Mouse (Mus musculus) liver, embryonic 14.5 days (tissue): Measurements from ENCODE around the gene Fzd9. TPM values are rescaled to one million over a fixed set of nuclear protein-coding genes. Genes with fewer than 3 reads are reported as not detected.

Source experiments
- ATAC-seq: fragments of 200-750 bp; cut with Nextera tagmentation; 2 replicates; pipeline ENCODE4 v1.8.0; 2017; ENCODE audit warnings: moderate number of reproducible peaks, mild to moderate bottlenecking, moderate library complexity; ENCODE audit not compliant: insufficient read depth
- DNase-seq, 3 experiments: peaks; one replicate each; pipeline ENCODE4 v3.0.0-alpha.2; 2012 to 2013; ENCODE audit warnings: low read depth in 3 of 3, low spot score in 3 of 3
- H3K27ac ChIP-seq: fragments of 300-500 bp; sonication (generic); 2 replicates; pipeline ENCODE4 v1.5.1; 2014; ENCODE audit warnings: moderate library complexity, mild to moderate bottlenecking, control low read depth, inconsistent platforms
- H3K27me3 ChIP-seq: fragments of 300-500 bp; sonication (generic); 2 replicates; pipeline ENCODE4 v1.6.1; 2014; ENCODE audit warnings: mild to moderate bottlenecking, low read length, moderate library complexity; ENCODE audit not compliant: control insufficient read depth, insufficient read depth
- H3K36me3 ChIP-seq: fragments of 300-500 bp; sonication (generic); replicated peaks from 2 replicates; pipeline ENCODE4 v1.6.1; 2014; ENCODE audit warnings: low read depth; ENCODE audit not compliant: control insufficient read depth, insufficient read depth
- H3K4me1 ChIP-seq, 2 experiments: fragments of 200-500 bp in 1 of 2; fragments of 300-500 bp in 1 of 2; sonication (generic) in 1 of 2; replicated peaks; 2 replicates each; pipeline ENCODE4 v1.6.1; 2012 to 2014; ENCODE audit warnings: antibody characterized with exemption in 1 of 2, inconsistent platforms in 1 of 2, low read length in 1 of 2; ENCODE audit not compliant: control insufficient read depth in 2 of 2, insufficient read depth in 2 of 2
- H3K4me2 ChIP-seq: fragments of 300-500 bp; sonication (generic); 2 replicates; pipeline ENCODE4 v1.6.1; 2014; ENCODE audit warnings: low read depth, mild to moderate bottlenecking, control low read depth, moderate library complexity
- H3K4me3 ChIP-seq, 2 experiments: fragments of 200-500 bp in 1 of 2; fragments of 300-500 bp in 1 of 2; sonication (generic) in 1 of 2; 2 replicates each; pipeline ENCODE4 v1.5.1; 2012 to 2014; ENCODE audit warnings: low read depth in 2 of 2, low read length in 2 of 2, mild to moderate bottlenecking in 2 of 2, control low read depth in 1 of 2, inconsistent platforms in 1 of 2, moderate library complexity in 1 of 2; ENCODE audit not compliant: insufficient read depth in 1 of 2
- H3K9ac ChIP-seq: fragments of 300-500 bp; sonication (generic); replicated peaks from 2 replicates; pipeline ENCODE4 v1.6.1; 2014; ENCODE audit warnings: mild to moderate bottlenecking, control low read depth, moderate library complexity
- H3K9me3 ChIP-seq: fragments of 300-500 bp; sonication (generic); 2 replicates; pipeline ENCODE4 v1.6.1; 2016; ENCODE audit warnings: low read length, mixed read lengths; ENCODE audit not compliant: control insufficient read depth
- CTCF ChIP-seq: IDR thresholded peaks from 2 replicates; pipeline ENCODE4 v1.5.1; 2016; ENCODE audit warnings: antibody characterized with exemption, low read depth, control low read depth
- EP300 ChIP-seq: IDR thresholded peaks from 2 replicates; pipeline ENCODE4 v1.6.1; 2016; ENCODE audit warnings: antibody characterized with exemption, low read depth
- WGBS: fragments of 180-500 bp; shearing (Covaris S2); extraction: QIAGEN DNeasy Blood & Tissue Kit; methylation state at CpG from one replicate; pipeline ENCODE4 v1.1.7; 2014; ENCODE audit not compliant: insufficient replicate concordance; 5-methylcytosine and 5-hydroxymethylcytosine counted together
- polyA plus RNA-seq, 2 experiments: library from polyadenylated mRNA; depleted of rRNA in 1 of 2; stranded (reverse) in 1 of 2; unstranded in 1 of 2; fragments of >200 nt; fragmentation: Nextera tagmentation in 1 of 2; extraction: Ambion mirVana in 1 of 2; gene quantifications; 2 replicates each; pipeline versions ENCODE4 v1.2.1 to v1.2.3; 2012 to 2014

Fzd9 gene
- polyA plus RNA-seq, 2 experiments = 0.19 to 0.25 TPM

GRCm38 (mm10) chr5:135242608-135243007, 8.4 kb downstream of the Fzd9 start:
- 91% methylated on average over 3 of the region's 3 CpGs for WGBS
- Histone ChIP-seq H3K4me3 (no peak overlapping the region), H3K36me3 (peaks cover 89% of the 10 kb centered on the region), H3K4me1 (no peaks in the 10 kb centered on the region), H3K9me3 (no peaks in the 10 kb centered on the region), H3K27ac (no peak overlapping the region), H3K9ac (no peak overlapping the region), H3K27me3 (no peaks in the 10 kb centered on the region), H3K4me2 (no peak overlapping the region)
- TF ChIP-seq CTCF = no peak
- TF ChIP-seq EP300 = no peak
- DNase-seq (no peak), ATAC-seq (no peak)

GRCm38 (mm10) chr5:135242136-135242535, 8.9 kb downstream of the Fzd9 start:
- WGBS = 88% methylated on average over 12 of the region's 12 CpGs
- ATAC-seq = no peak
- Histone ChIP-seq H3K4me3 (no peak overlapping the region), H3K4me2 (no peak overlapping the region), H3K36me3 (peaks cover 94% of the 10 kb centered on the region), H3K4me1 (no peaks in the 10 kb centered on the region), H3K27me3 (no peaks in the 10 kb centered on the region), H3K9me3 (no peaks in the 10 kb centered on the region), H3K9ac (no peak overlapping the region), H3K27ac (no peak overlapping the region)
- TF ChIP-seq EP300 (no peak), CTCF (no peak)
- no peak for DNase-seq

- TF ChIP-seq CTCF (no peak), EP300 (no peak)
- DNase-seq (no peak), ATAC-seq (no peak)
- Histone ChIP-seq H3K36me3 (peaks cover 98% of the 10 kb centered on the region), H3K4me1 (no peaks in the 10 kb centered on the region), H3K27ac (no peak overlapping the region), H3K9me3 (no peaks in the 10 kb centered on the region), H3K4me3 (no peak overlapping the region), H3K27me3 (no peaks in the 10 kb centered on the region), H3K9ac (no peak overlapping the region), H3K4me2 (no peak overlapping the region)
- WGBS = 84% methylated on average over 1 of the region's 1 CpGs
These were observed 9.6 kb downstream of the Fzd9 start for GRCm38 (mm10) chr5:135241474-135241873.

DNA sequence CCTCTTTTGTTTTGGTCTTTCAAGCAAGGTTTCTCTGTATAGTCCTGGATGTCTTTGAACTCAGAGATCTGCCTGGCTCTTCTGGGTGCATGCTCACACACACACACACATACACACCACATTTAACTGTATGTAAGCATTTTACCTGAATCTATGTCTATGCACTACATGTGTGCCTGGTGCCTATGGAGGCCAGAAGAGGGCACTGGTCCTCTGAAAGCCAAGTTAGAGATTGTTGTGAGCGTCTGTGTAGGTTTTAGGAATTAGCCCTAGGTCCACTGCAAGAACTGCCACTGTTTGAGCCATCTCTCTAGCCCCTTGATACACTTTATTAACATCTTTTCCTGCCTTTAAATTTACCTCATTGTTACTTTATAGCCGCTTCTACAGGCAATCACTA, 12.2 kb downstream of the Fzd9 start:
- DNase-seq (no peak), ATAC-seq (no peak)
- no peak overlapping the region for H3K4me3 ChIP-seq
- H3K9ac ChIP-seq = no peak overlapping the region
- peaks cover 97% of the 10 kb centered on the region for H3K36me3 ChIP-seq
- H3K27me3 ChIP-seq = no peaks in the 10 kb centered on the region
- no peak; the same call in 1 of the 2 replicates for TF ChIP-seq CTCF
- no peaks in the 10 kb centered on the region for H3K9me3 ChIP-seq
- H3K4me1 ChIP-seq = no peaks in the 10 kb centered on the region
- H3K4me2 ChIP-seq = no peak overlapping the region
- WGBS = 86% methylated on average over 2 of the region's 2 CpGs
- H3K27ac ChIP-seq = no peak overlapping the region

GRCm38 (mm10) chr5:135236571-135236970, 14.5 kb downstream of the Fzd9 start:
- Histone ChIP-seq H3K36me3 (peaks cover 97% of the 10 kb centered on the region), H3K27ac (no peak overlapping the region), H3K9me3 (no peaks in the 10 kb centered on the region), H3K27me3 (no peaks in the 10 kb centered on the region), H3K4me2 (no peak overlapping the region), H3K4me1 (no peaks in the 10 kb centered on the region), H3K9ac (no peak overlapping the region), H3K4me3 (no peak overlapping the region)
- peak in 1 of 3 experiments; percentile 25 for DNase-seq
- WGBS = 57% methylated on average over 2 of the region's 2 CpGs
- TF ChIP-seq CTCF (peak; percentile 78), EP300 (no peak)
- ATAC-seq = no peak
